Mouse (Mus musculus): ENCODE data around the gene Pgap2.

The Pgap2 gene

DNA sequence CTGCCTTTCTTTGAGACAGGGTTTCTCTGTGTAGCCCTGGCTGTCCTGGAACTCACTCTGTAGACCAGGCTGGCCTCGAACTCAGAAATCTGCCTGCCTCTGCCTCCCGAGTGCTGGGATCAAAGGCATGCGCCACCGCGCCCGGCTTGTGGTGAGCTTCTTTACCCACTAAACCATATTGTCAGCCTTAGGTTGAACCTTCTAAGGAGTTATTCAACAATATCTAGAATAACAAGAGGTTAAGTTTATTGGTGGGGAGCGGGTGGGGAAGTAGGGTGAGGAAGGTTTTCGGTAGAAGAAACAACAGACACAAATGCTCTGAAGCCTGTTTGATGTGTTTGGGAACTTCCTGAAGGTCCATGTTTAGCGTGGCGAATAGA, 56.0 kb downstream of the Pgap2 start:
- in situ Hi-C loops (cut with MboI, MseI), result loop anchor here (5.0 kb wide), 2 partner anchors 61 to 156 kb away; no protein-coding TSS in a partner anchor

DNA sequence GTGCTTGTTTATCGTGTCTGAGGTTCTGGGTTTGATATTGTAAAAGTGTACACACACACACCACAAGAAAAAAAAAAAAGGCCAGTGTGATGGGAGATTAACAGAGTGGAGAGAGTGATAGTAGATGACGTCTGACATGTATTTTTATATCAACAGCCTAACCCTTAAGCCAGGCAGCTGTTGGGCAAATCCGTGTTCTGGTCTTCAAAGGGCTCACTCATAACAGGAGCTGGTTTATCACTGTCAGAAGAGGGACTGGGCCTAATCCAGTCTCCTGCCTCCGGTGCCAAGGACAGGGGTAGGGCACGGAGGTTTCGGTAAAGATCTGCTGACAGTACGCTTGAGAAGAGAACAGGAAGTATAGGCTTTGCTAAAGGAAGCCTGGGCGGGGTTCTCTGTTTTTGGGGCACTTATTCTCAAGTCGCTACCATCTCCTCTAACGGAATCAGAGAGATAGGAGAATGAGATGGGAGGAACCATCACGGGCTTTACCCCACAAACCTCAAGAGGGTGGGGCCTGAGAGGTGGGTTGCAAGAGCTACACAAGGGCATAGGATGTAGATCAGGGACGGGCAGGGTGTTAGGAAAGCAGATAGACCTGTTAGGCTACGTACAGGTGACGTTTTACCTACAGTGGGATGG, 56.5 kb downstream of the Pgap2 start:
- in situ Hi-C loops (cut with MboI, MseI), result loop anchor here (5.0 kb wide), 2 partner anchors 61 to 156 kb away; no protein-coding TSS in a partner anchor

DNA sequence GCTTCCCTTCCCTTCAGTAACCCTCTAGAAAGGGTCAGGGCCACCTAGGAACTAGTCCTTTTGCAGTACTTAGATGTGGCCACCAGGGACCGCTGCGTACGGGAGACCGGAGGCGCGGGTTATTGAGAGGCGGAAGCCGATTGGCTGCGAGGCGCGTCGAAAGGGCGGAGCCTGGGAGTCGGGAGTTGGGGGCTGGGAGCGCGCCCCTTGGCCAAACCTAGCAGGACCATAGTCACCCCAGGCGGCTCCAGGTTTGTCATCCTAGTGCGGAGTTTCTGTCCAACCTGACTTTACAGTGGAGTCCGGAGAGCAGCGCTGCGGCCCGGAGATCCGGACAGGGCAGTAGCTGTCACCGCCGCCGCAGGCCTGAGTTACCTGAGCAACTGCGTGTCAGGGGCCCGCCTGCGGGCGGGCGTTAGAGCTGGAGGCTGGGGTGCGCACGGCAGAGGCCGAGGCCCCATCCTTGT, 57.1 kb downstream of the Pgap2 start:
- in situ Hi-C loops (cut with MboI, MseI), result loop anchor here (5.0 kb wide), 2 partner anchors 60 to 155 kb away; no protein-coding TSS in a partner anchor

DNA sequence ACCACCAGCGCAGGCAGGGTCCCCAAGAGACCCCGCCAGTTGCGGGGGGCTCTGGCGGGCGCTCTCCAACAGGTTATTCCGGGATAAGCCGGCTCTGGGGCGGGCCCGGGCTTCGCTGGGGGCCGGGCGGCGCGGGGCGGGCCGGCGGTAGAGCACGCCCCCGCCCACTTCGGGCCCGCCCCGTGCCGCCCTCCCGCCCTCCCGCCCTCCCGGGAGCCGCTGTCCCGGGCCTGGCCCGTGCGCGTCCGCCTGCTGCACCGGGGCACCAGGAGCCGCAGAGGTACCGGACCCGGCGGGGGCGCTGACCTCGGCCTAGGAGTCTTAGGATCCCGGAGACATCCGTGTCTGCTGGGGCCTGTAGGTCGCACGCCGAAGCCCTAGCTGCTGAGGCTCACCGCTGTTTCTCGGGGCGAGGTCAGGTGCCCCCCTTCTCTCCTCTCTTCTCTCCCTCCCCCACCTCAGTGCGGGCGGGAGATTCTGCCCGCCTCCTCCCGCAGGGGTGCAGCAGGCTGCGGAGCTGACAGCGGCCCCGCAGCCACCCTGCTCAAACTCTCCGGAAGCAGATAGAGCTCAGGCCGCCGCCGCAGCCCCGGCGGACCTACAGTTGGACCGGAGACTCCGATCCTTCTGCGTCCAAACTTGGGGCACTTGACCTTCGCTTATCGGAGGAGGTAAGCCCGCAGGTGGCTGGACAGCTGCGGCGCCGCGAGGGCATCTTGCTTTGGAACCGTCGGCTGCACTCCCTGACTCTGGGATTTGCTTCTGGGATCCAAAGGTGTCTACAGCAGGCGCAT, 57.8 kb downstream of the Pgap2 start, which contains the start of gene Stim1:
Stim1 (plus strand) TSS at position 206 of the 794 bp plus-strand sequence.
- in situ Hi-C loops (cut with MboI, MseI), result loop anchor here (5.0 kb wide), 2 partner anchors 60 to 155 kb away; no protein-coding TSS in a partner anchor

DNA sequence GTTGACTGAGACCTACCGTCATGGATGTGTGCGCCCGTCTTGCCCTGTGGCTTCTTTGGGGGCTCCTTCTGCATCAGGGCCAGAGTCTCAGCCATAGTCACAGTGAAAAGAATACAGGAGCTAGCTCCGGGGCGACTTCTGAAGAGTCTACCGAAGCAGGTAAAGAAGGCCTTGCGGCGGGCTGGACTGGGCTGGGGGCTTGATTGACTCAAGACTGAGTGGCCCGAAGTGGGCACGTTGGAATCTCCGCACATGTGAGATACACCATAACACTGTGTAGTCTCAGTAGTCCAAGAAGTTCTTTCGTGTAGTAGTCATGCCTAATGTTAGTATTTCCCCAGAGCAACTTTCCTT, 58.4 kb downstream of the Pgap2 start:
- in situ Hi-C loops (cut with MboI, MseI), result loop anchor here (5.0 kb wide), 2 partner anchors 59 to 154 kb away; no protein-coding TSS in a partner anchor

DNA sequence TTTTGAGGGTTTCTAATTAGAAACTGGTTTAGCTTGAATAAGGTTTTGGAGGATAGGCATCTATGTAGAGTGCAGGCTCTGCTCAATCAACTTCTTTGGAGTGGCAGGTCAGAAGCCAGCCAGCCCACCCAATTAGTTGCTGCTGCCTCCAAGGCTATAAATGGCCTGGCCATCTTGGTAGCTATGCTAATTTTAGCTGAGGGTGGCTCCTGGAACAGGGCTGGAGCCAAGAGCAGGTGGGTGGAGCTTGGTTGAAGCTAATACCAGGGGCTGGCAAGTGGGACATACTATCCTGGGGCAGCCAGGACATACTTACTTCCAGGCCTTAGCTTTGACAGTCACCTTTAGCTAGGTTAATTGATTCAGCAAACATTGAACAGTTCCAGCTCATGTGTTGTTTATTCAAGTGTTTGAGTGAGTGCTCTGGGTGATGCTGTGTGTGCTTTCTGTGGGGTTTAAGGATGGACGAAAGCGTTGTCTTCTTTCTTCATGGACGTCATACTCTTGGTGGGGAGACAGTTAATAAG, 62.5 kb downstream of the Pgap2 start:
- in situ Hi-C loops (cut with MboI, MseI), result no loop called here

DNA sequence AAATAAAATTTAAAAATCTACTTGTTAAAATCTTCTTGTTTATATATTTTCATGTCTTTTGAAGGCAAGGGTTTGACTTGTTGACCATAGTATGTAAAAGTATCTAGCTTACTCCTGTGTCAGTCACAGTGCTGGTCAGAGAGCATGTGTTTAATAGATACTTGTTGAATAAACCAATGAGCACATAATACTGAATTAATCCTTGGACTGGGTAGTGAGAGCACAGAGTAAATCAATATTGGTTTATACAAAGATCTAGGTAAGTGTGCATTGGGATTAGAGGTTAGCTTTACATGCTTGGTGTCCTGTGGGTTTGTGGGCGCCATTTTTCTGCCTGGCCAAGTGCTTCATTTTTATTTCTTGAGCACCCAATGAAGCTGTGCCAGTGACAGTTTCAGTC, 71.4 kb downstream of the Pgap2 start:
- in situ Hi-C loops (cut with MboI, MseI), result no loop called here

DNA sequence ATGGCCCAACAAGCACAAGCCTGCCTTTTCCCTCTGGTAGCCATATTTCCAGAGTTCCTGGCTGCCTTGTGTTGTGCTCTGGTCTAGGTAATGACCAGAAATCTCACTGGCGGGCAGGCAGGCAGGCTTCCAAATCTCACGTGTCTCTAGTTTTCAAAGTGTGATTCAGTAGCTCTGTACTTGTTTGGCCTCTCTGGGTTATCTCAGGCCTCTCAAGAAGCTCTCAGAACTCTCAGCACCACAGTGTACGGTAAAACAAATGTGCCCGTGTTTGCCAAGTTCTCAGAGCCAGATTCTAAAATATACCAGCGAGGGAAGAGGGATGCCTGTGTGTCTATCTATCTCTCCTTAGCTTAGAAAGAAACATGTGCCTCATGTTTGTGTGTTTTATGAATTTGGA, 72.3 kb downstream of the Pgap2 start:
- in situ Hi-C loops (cut with MboI, MseI), result no loop called here

All from T-helper 2 cell (primary cell).